Mouse (Mus musculus) midbrain, postnatal 0 days (tissue): ENCODE data around the gene Ripk3. TPM values are rescaled to one million over a fixed set of nuclear protein-coding genes. Genes with fewer than 3 reads are reported as not detected.

ENCODE experiments used
- ATAC-seq: fragments of 200-750 bp; cut with Nextera tagmentation; 2 replicates; pipeline ENCODE4 v1.8.0; 2017; ENCODE audit warnings: moderate number of reproducible peaks, mild to moderate bottlenecking, moderate TSS enrichment, moderate library complexity; ENCODE audit not compliant: low FRiP score
- DNase-seq: peaks from one replicate; pipeline ENCODE4 v3.0.0-alpha.2; 2015; ENCODE audit warnings: low spot score
- H3K27ac ChIP-seq: fragments of 300-500 bp; sonication (generic); 2 replicates; pipeline ENCODE4 v1.5.1; 2014; ENCODE audit warnings: low read depth, mild to moderate bottlenecking, low read length, mixed read lengths
- H3K27me3 ChIP-seq: fragments of 300-500 bp; sonication (generic); 2 replicates; pipeline ENCODE4 v1.6.1; 2014; ENCODE audit warnings: low read length, control low read depth, mixed read lengths; ENCODE audit not compliant: insufficient read depth
- H3K36me3 ChIP-seq: fragments of 300-500 bp; sonication (generic); 2 replicates; pipeline ENCODE4 v1.6.1; 2014; ENCODE audit warnings: low read length, control low read depth, mixed read lengths; ENCODE audit not compliant: insufficient read depth
- H3K4me1 ChIP-seq: fragments of 300-500 bp; sonication (generic); 2 replicates; pipeline ENCODE4 v1.6.1; 2014; ENCODE audit warnings: mild to moderate bottlenecking, control low read depth, antibody characterized with exemption, low read length, mixed read lengths; ENCODE audit not compliant: insufficient read depth
- H3K4me2 ChIP-seq: fragments of 300-500 bp; sonication (generic); 2 replicates; pipeline ENCODE4 v1.6.1; 2014; ENCODE audit warnings: low read depth, mild to moderate bottlenecking, low read length, mixed read lengths; ENCODE audit not compliant: poor library complexity, severe bottlenecking
- H3K4me3 ChIP-seq: fragments of 300-500 bp; sonication (generic); 2 replicates; pipeline ENCODE4 v1.5.1; 2014; ENCODE audit warnings: low read depth, mild to moderate bottlenecking, low read length, moderate library complexity
- H3K9ac ChIP-seq: fragments of 300-500 bp; sonication (generic); replicated peaks from 2 replicates; pipeline ENCODE4 v1.6.1; 2014; ENCODE audit warnings: mild to moderate bottlenecking, low read length, moderate library complexity, mixed read lengths; ENCODE audit not compliant: poor library complexity, severe bottlenecking
- H3K9me3 ChIP-seq: fragments of 300-500 bp; sonication (generic); 2 replicates; pipeline ENCODE4 v1.6.1; 2016; ENCODE audit warnings: low read length, control low read depth
- CTCF ChIP-seq: IDR thresholded peaks from 2 replicates; pipeline ENCODE4 v1.5.1; 2016; ENCODE audit warnings: antibody characterized with exemption, mild to moderate bottlenecking
- WGBS: fragments of 180-500 bp; shearing (Covaris S2); extraction: QIAGEN DNeasy Blood & Tissue Kit; methylation state at CpG from one replicate; pipeline ENCODE4 v1.1.7; 2014; 5-methylcytosine and 5-hydroxymethylcytosine counted together
- polyA plus RNA-seq: library from polyadenylated mRNA; unstranded; fragments of >200 nt; fragmentation: Nextera tagmentation; extraction: Ambion mirVana; gene quantifications from 2 replicates; pipeline ENCODE4 v1.2.1, GENCODE M21; 2015
- total RNA-seq: library from RNA; depleted of rRNA; stranded (reverse); fragments of >200 nt; gene quantifications from 2 replicates; pipeline ENCODE4 v1.2.3, GENCODE M21; 2014; rRNA removed

The Ripk3 gene
- total and polyA plus RNA-seq, 2 experiments from 2014 or later, result 0.27 to 3.0 TPM

GRCm38 (mm10) chr14:55735758-55736157 is 52.9 kb downstream of the Ripk3 start:
- DNase-seq, result no peak
- H3K27ac ChIP-seq, result no peak overlapping the region
- no peak overlapping the region for H3K4me3 ChIP-seq
- no peaks in the 10 kb centered on the region for H3K9me3 ChIP-seq
- H3K9ac ChIP-seq, result no peak overlapping the region
- H3K27me3 ChIP-seq, result peaks cover 2% of the 10 kb centered on the region; the same call in 1 of the 2 replicates
- peaks cover 14% of the 10 kb centered on the region; the same call in 1 of the 2 replicates for H3K36me3 ChIP-seq
- H3K4me1 ChIP-seq, result no peaks in the 10 kb centered on the region
- no peak overlapping the region for H3K4me2 ChIP-seq
- no peak for TF ChIP-seq CTCF
- no peak for ATAC-seq
- WGBS, result 82% methylated on average over 4 of the region's 4 CpGs

- ATAC-seq, result no peak
- Histone ChIP-seq H3K4me2 (no peak overlapping the region), H3K9ac (no peak overlapping the region), H3K27me3 (peaks cover 2% of the 10 kb centered on the region; the same call in 1 of the 2 replicates), H3K4me3 (no peak overlapping the region), H3K36me3 (peaks cover 14% of the 10 kb centered on the region; the same call in 1 of the 2 replicates), H3K4me1 (no peaks in the 10 kb centered on the region), H3K9me3 (no peaks in the 10 kb centered on the region), H3K27ac (no peak overlapping the region)
- 75% methylated on average over 3 of the region's 3 CpGs for WGBS
- DNase-seq, result no peak
- no peak for TF ChIP-seq CTCF
These were observed 53.3 kb downstream of the Ripk3 start for GRCm38 (mm10) chr14:55735334-55735733.

Other genes with a start within 250 kb of the Ripk3 start
Only the 30 nearest of the 35 such genes appear.
- 0.33 and 0.80 TPM in 2 replicates for gene Fitm1, start 213.2 kb downstream of the Ripk3 start, total RNA-seq
- gene Fitm1, start 213.2 kb downstream of the Ripk3 start, polyA plus RNA-seq, result 0.16 and 0.17 TPM in 2 replicates
- 119 and 147 TPM in 2 replicates for gene Psme1, start 210.7 kb downstream of the Ripk3 start, total RNA-seq
- 268 and 288 TPM in 2 replicates for gene Psme1, start 210.7 kb downstream of the Ripk3 start, polyA plus RNA-seq
- 36.3 and 38.9 TPM in 2 replicates for gene Emc9, start 203.6 kb downstream of the Ripk3 start, total RNA-seq
- 74.3 and 78.8 TPM in 2 replicates for gene Emc9, start 203.6 kb downstream of the Ripk3 start, polyA plus RNA-seq
- gene Psme2, start 197.8 kb downstream of the Ripk3 start, total RNA-seq, result 62.8 and 69.6 TPM in 2 replicates
- gene Psme2, start 197.8 kb downstream of the Ripk3 start, polyA plus RNA-seq, result 157 and 184 TPM in 2 replicates
- gene Rnf31, start 197.2 kb downstream of the Ripk3 start, total RNA-seq, result 19.8 and 26.7 TPM in 2 replicates
- gene Rnf31, start 197.2 kb downstream of the Ripk3 start, polyA plus RNA-seq, result 20.4 and 23.0 TPM in 2 replicates
- gene Irf9, start 185.3 kb downstream of the Ripk3 start, total RNA-seq, result 17.1 and 18.2 TPM in 2 replicates
- 7.4 and 8.3 TPM in 2 replicates for gene Irf9, start 185.3 kb downstream of the Ripk3 start, polyA plus RNA-seq
- gene Rec8, start 170.8 kb downstream of the Ripk3 start, total RNA-seq, result 6.0 and 11.1 TPM in 2 replicates
- gene Rec8, start 170.8 kb downstream of the Ripk3 start, polyA plus RNA-seq, result 7.6 and 8.7 TPM in 2 replicates
- gene Ipo4, start 152.9 kb downstream of the Ripk3 start, total RNA-seq, result 109 and 122 TPM in 2 replicates
- 104 and 112 TPM in 2 replicates for gene Ipo4, start 152.9 kb downstream of the Ripk3 start, polyA plus RNA-seq
- 6.3 and 6.7 TPM in 2 replicates for gene Gm49378, start 151.0 kb downstream of the Ripk3 start, total RNA-seq
- 2.3 and 2.8 TPM in 2 replicates for gene Gm49378, start 151.0 kb downstream of the Ripk3 start, polyA plus RNA-seq
- gene Tm9sf1, start 145.1 kb downstream of the Ripk3 start, total RNA-seq, result 47.7 and 60.3 TPM in 2 replicates
- gene Tm9sf1, start 145.1 kb downstream of the Ripk3 start, polyA plus RNA-seq, result 48.2 and 54.3 TPM in 2 replicates
- gene Tssk4, start 138.7 kb downstream of the Ripk3 start, total RNA-seq, result 0.14 and 0.16 TPM in 2 replicates
- 0.28 and 0.36 TPM in 2 replicates for gene Tssk4, start 138.7 kb downstream of the Ripk3 start, polyA plus RNA-seq
- gene Mdp1, start 128.4 kb downstream of the Ripk3 start, total RNA-seq, result 46.7 and 53.7 TPM in 2 replicates
- 77.9 and 82.2 TPM in 2 replicates for gene Mdp1, start 128.4 kb downstream of the Ripk3 start, polyA plus RNA-seq
- gene Gmpr2, start 116.9 kb downstream of the Ripk3 start, total RNA-seq, result 19.9 and 24.4 TPM in 2 replicates
- gene Gmpr2, start 116.9 kb downstream of the Ripk3 start, polyA plus RNA-seq, result 35.5 and 36.7 TPM in 2 replicates
- 129 and 133 TPM in 2 replicates for gene Nedd8, start 116.7 kb downstream of the Ripk3 start, total RNA-seq
- 569 and 590 TPM in 2 replicates for gene Nedd8, start 116.7 kb downstream of the Ripk3 start, polyA plus RNA-seq
- gene Tinf2, start 107.0 kb downstream of the Ripk3 start, total RNA-seq, result 14.6 and 15.7 TPM in 2 replicates
- 19.9 and 23.6 TPM in 2 replicates for gene Tinf2, start 107.0 kb downstream of the Ripk3 start, polyA plus RNA-seq
- 0.16 and 0.38 TPM in 2 replicates for gene Tgm1, start 74.9 kb downstream of the Ripk3 start, total RNA-seq
- gene Tgm1, start 74.9 kb downstream of the Ripk3 start, polyA plus RNA-seq, result 0.14 and 0.18 TPM in 2 replicates
- 75.1 and 94.5 TPM in 2 replicates for gene Rabggta, start 66.6 kb downstream of the Ripk3 start, total RNA-seq
- gene Rabggta, start 66.6 kb downstream of the Ripk3 start, polyA plus RNA-seq, result 61.9 and 62.6 TPM in 2 replicates
- 75.1 and 94.0 TPM in 2 replicates for gene Dhrs1, start 43.2 kb downstream of the Ripk3 start, total RNA-seq
- gene Dhrs1, start 43.2 kb downstream of the Ripk3 start, polyA plus RNA-seq, result 72.0 and 73.3 TPM in 2 replicates
- gene Nop9, start 43.2 kb downstream of the Ripk3 start, total RNA-seq, result 22.0 and 30.4 TPM in 2 replicates
- gene Nop9, start 43.2 kb downstream of the Ripk3 start, polyA plus RNA-seq, result 17.3 and 17.8 TPM in 2 replicates
- 0.66 and 2.6 TPM in 2 replicates for gene Cideb, start 30.4 kb downstream of the Ripk3 start, total RNA-seq
- gene Cideb, start 30.4 kb downstream of the Ripk3 start, polyA plus RNA-seq, result 0.25 and 1.1 TPM in 2 replicates
- 0.38 and 1.6 TPM in 2 replicates for gene Ltb4r2, start 27.4 kb downstream of the Ripk3 start, total RNA-seq
- 0.43 and 0.60 TPM in 2 replicates for gene Ltb4r2, start 27.4 kb downstream of the Ripk3 start, polyA plus RNA-seq
- gene Ltb4r1, start 22.9 kb downstream of the Ripk3 start, total RNA-seq, result 0.88 and 1.8 TPM in 2 replicates
- gene Ltb4r1, start 22.9 kb downstream of the Ripk3 start, polyA plus RNA-seq, result 0.94 and 1.1 TPM in 2 replicates
- gene Adcy4, start 4.8 kb downstream of the Ripk3 start, total RNA-seq, result 3.6 and 4.0 TPM in 2 replicates
- gene Adcy4, start 4.8 kb downstream of the Ripk3 start, polyA plus RNA-seq, result 1.7 TPM in 2 replicates
- gene Nfatc4, start 34.3 kb upstream of the Ripk3 start, total RNA-seq, result 9.6 and 12.9 TPM in 2 replicates
- 4.2 and 5.2 TPM in 2 replicates for gene Nfatc4, start 34.3 kb upstream of the Ripk3 start, polyA plus RNA-seq
- 36.4 and 42.0 TPM in 2 replicates for gene Nynrin, start 65.1 kb upstream of the Ripk3 start, total RNA-seq
- gene Nynrin, start 65.1 kb upstream of the Ripk3 start, polyA plus RNA-seq, result 6.8 and 7.2 TPM in 2 replicates
- 0.66 and 1.8 TPM in 2 replicates for gene Cbln3, start 95.5 kb upstream of the Ripk3 start, total RNA-seq
- gene Cbln3, start 95.5 kb upstream of the Ripk3 start, polyA plus RNA-seq, result 0.43 and 0.54 TPM in 2 replicates
- gene Khnyn, start 96.1 kb upstream of the Ripk3 start, total RNA-seq, result 14.2 and 19.9 TPM in 2 replicates
- gene Khnyn, start 96.1 kb upstream of the Ripk3 start, polyA plus RNA-seq, result 6.3 and 6.5 TPM in 2 replicates
- gene Sdr39u1, start 111.4 kb upstream of the Ripk3 start, total RNA-seq, result 143 and 146 TPM in 2 replicates
- gene Sdr39u1, start 111.4 kb upstream of the Ripk3 start, polyA plus RNA-seq, result 131 and 162 TPM in 2 replicates
- gene Cma1, start 155.8 kb upstream of the Ripk3 start, total RNA-seq, result 2.7 TPM in 1 of 2 replicates, not detected in the other
- gene Cma1, start 155.8 kb upstream of the Ripk3 start, polyA plus RNA-seq, result 0.42 and 1.7 TPM in 2 replicates
- not detected in 2 replicates for gene Cma2, start 162.1 kb upstream of the Ripk3 start, total RNA-seq
- not detected in 2 replicates for gene Cma2, start 162.1 kb upstream of the Ripk3 start, polyA plus RNA-seq